Mouse (Mus musculus) hindbrain, embryonic 10.5 days (tissue): ENCODE measurements around the gene Hoxa13. TPM values are rescaled to one million over a fixed set of nuclear protein-coding genes. Genes with fewer than 3 reads are reported as not detected.
A peak's percentile ranks its signal among the peaks of the same experiment; 100 is the strongest.

Experiments
- DNase-seq: peaks from one replicate; pipeline ENCODE4 v3.0.0-alpha.2; 2017; ENCODE audit warnings: low spot score
- H3K27ac ChIP-seq: fragments of 300-500 bp; sonication (generic); 2 replicates; pipeline ENCODE4 v1.5.1; 2016; ENCODE audit warnings: mild to moderate bottlenecking, moderate library complexity
- H3K27me3 ChIP-seq: fragments of 300-500 bp; sonication (generic); 2 replicates; pipeline ENCODE4 v1.6.1; 2016; ENCODE audit warnings: mild to moderate bottlenecking; ENCODE audit not compliant: poor library complexity, insufficient read depth, severe bottlenecking
- H3K36me3 ChIP-seq: fragments of 300-500 bp; sonication (generic); 2 replicates; pipeline ENCODE4 v1.6.1; 2016; ENCODE audit warnings: mild to moderate bottlenecking, moderate library complexity
- H3K4me1 ChIP-seq: fragments of 300-500 bp; sonication (generic); replicated peaks from 2 replicates; pipeline ENCODE4 v1.6.1; 2016; ENCODE audit warnings: mild to moderate bottlenecking
- H3K4me3 ChIP-seq: fragments of 300-500 bp; sonication (generic); 2 replicates; pipeline ENCODE4 v1.5.1; 2016; ENCODE audit warnings: mild to moderate bottlenecking, moderate library complexity
- H3K9me3 ChIP-seq: fragments of 300-500 bp; sonication (generic); 2 replicates; pipeline ENCODE4 v1.6.1; 2016; ENCODE audit warnings: mild to moderate bottlenecking, moderate library complexity
- WGBS: fragments of 180-500 bp; shearing (Covaris S2); methylation state at CpG from one replicate; pipeline ENCODE4 v1.1.7; 2016; 5-methylcytosine and 5-hydroxymethylcytosine counted together
- microRNA counts: library from miRNA; unstranded; fragments of <30 nt; microRNA quantifications from one replicate; lab custom pipeline; 2017
- polyA plus RNA-seq: library from polyadenylated mRNA; unstranded; fragments of >200 nt; fragmentation: Nextera tagmentation; extraction: Ambion mirVana; gene quantifications from 2 replicates; pipeline ENCODE4 v1.2.1, GENCODE M21; 2016

Hoxa13 gene
- polyA plus RNA-seq, 1 experiment from 2014 or later: not detected

- no peaks in the 10 kb centered on the region for H3K9me3 ChIP-seq
- H3K4me1 ChIP-seq: peaks cover 15% of the 10 kb centered on the region
- peaks cover 100% of the 10 kb centered on the region for H3K27me3 ChIP-seq
- no peaks in the 10 kb centered on the region for H3K36me3 ChIP-seq
- peak overlapping the region; percentile 25; the same call in 1 of the 2 replicates for H3K4me3 ChIP-seq
- WGBS: 3% methylated on average over 18 of the region's 18 CpGs
- H3K27ac ChIP-seq: no peak overlapping the region
- no peak for DNase-seq
Observed at GRCm38 (mm10) chr6:52208868-52209684, 51.6 kb downstream of the Hoxa13 start.

- 1% methylated on average over 47 of the region's 47 CpGs for WGBS
Observed at GRCm38 (mm10) chr6:52208072-52208867, 52.4 kb downstream of the Hoxa13 start, which contains the start of gene Hoxa6. TSS of gene Hoxa6 (minus strand) at chr6:52208722.

More at GRCm38 (mm10) chr6:52208072-52208867, 52.4 kb downstream of the Hoxa13 start, which contains the start of gene Hoxa6:
- Histone ChIP-seq H3K27ac (no peak within 1 kb of the TSS), H3K4me1 (peaks cover 22% of the 10 kb centered on the region), H3K9me3 (no peaks in the 10 kb centered on the region), H3K4me3 (peak within 1 kb of the TSS; percentile 25; the same call in 1 of the 2 replicates), H3K36me3 (no peaks in the 10 kb centered on the region), H3K27me3 (peaks cover 100% of the 10 kb centered on the region)
- DNase-seq: no peak

MicroRNA genes within 50 kb of the gene (microRNA counts, 519-probe panel; counts per million panel counts)
- microRNA mmu-miR-196b (lab: Ali Mortazavi, UCI): 1,255 counts per million, percentile 77 among the panel's probes with 10 or more counts

Other genes with a start within 250 kb of the Hoxa13 start
- gene Skap2, start 248.3 kb downstream of the Hoxa13 start, polyA plus RNA-seq: 14.5 and 18.1 TPM in 2 replicates
- 0.77 and 1.4 TPM in 2 replicates for gene Hoxa1, start 102.6 kb downstream of the Hoxa13 start, polyA plus RNA-seq
- 31.4 and 56.9 TPM in 2 replicates for gene Hoxa2, start 96.0 kb downstream of the Hoxa13 start, polyA plus RNA-seq
- 0.90 and 3.6 TPM in 2 replicates for gene 5730596B20Rik, start 83.4 kb downstream of the Hoxa13 start, polyA plus RNA-seq
- 0.14 and 4.3 TPM in 2 replicates for gene Hoxa4, start 69.1 kb downstream of the Hoxa13 start, polyA plus RNA-seq
- 1.8 TPM in 1 of 2 replicates, not detected in the other for gene Hoxa5, start 56.3 kb downstream of the Hoxa13 start, polyA plus RNA-seq
- not detected in 2 replicates for gene Hoxa6, start 52.2 kb downstream of the Hoxa13 start, polyA plus RNA-seq
- 3.6 and 9.7 TPM in 2 replicates for gene Hoxa3, start 47.5 kb downstream of the Hoxa13 start, polyA plus RNA-seq
- gene Gm28308, start 47.5 kb downstream of the Hoxa13 start, polyA plus RNA-seq: not detected in 2 replicates
- gene Hoxa7, start 39.0 kb downstream of the Hoxa13 start, polyA plus RNA-seq: not detected in 2 replicates
- not detected in 2 replicates for gene Hoxa9, start 29.8 kb downstream of the Hoxa13 start, polyA plus RNA-seq
- not detected in 2 replicates for gene Hoxa10, start 20.0 kb downstream of the Hoxa13 start, polyA plus RNA-seq
- gene Hoxa11, start 15.1 kb downstream of the Hoxa13 start, polyA plus RNA-seq: not detected in 2 replicates
- 2.3 and 4.3 TPM in 2 replicates for gene Evx1, start 52.6 kb upstream of the Hoxa13 start, polyA plus RNA-seq